Mouse (Mus musculus): Measurements from ENCODE around the gene Olfml2b.

Gene Olfml2b

GRCm38 (mm10) chr1:170691301-170691700 lies 47.0 kb downstream of the Olfml2b start:
- in situ Hi-C loops (cut with MseI, MboI) = no loop called here

- in situ Hi-C loops (cut with MseI, MboI) = no loop called here
Observed at GRCm38 (mm10) chr1:170694821-170695291, 50.5 kb downstream of the Olfml2b start.

GRCm38 (mm10) chr1:170695326-170695725 lies 51.0 kb downstream of the Olfml2b start:
- in situ Hi-C loops (cut with MseI, MboI) = no loop called here

GRCm38 (mm10) chr1:170696996-170697395 lies 52.7 kb downstream of the Olfml2b start:
- in situ Hi-C loops (cut with MseI, MboI) = no loop called here

- in situ Hi-C loops (cut with MseI, MboI) = no loop called here
Observed at GRCm38 (mm10) chr1:170697771-170698356, 53.5 kb downstream of the Olfml2b start.

GRCm38 (mm10) chr1:170698771-170699170 lies 54.4 kb downstream of the Olfml2b start:
- in situ Hi-C loops (cut with MseI, MboI) = no loop called here

- in situ Hi-C loops (cut with MseI, MboI) = no loop called here
Observed at GRCm38 (mm10) chr1:170699553-170699952, 55.2 kb downstream of the Olfml2b start.

- in situ Hi-C loops (cut with MseI, MboI) = no loop called here
Observed at GRCm38 (mm10) chr1:170700496-170701027, 56.2 kb downstream of the Olfml2b start.

- in situ Hi-C loops (cut with MseI, MboI) = no loop called here
Observed at GRCm38 (mm10) chr1:170701178-170701577, 56.8 kb downstream of the Olfml2b start.

- in situ Hi-C loops (cut with MseI, MboI) = no loop called here
Observed at GRCm38 (mm10) chr1:170701582-170701981, 57.2 kb downstream of the Olfml2b start.

- in situ Hi-C loops (cut with MseI, MboI) = no loop called here
Observed at GRCm38 (mm10) chr1:170702263-170702662, 57.9 kb downstream of the Olfml2b start.

- in situ Hi-C loops (cut with MseI, MboI) = no loop called here
Observed at GRCm38 (mm10) chr1:170702958-170703357, 58.6 kb downstream of the Olfml2b start.

GRCm38 (mm10) chr1:170704103-170704502 lies 59.8 kb downstream of the Olfml2b start:
- in situ Hi-C loops (cut with MseI, MboI) = no loop called here

GRCm38 (mm10) chr1:170704911-170705594 lies 60.7 kb downstream of the Olfml2b start:
- in situ Hi-C loops (cut with MseI, MboI) = no loop called here

- in situ Hi-C loops (cut with MseI, MboI) = no loop called here
Observed at GRCm38 (mm10) chr1:170706046-170706445, 61.7 kb downstream of the Olfml2b start.

GRCm38 (mm10) chr1:170709034-170709433 lies 64.7 kb downstream of the Olfml2b start:
- in situ Hi-C loops (cut with MseI, MboI) = no loop called here

GRCm38 (mm10) chr1:170709481-170709880 lies 65.1 kb downstream of the Olfml2b start:
- in situ Hi-C loops (cut with MseI, MboI) = no loop called here

- in situ Hi-C loops (cut with MseI, MboI) = no loop called here
Observed at GRCm38 (mm10) chr1:170709969-170710368, 65.6 kb downstream of the Olfml2b start.

- in situ Hi-C loops (cut with MseI, MboI) = no loop called here
Observed at GRCm38 (mm10) chr1:170711731-170712130, 67.4 kb downstream of the Olfml2b start.

GRCm38 (mm10) chr1:170717241-170717828 lies 73.0 kb downstream of the Olfml2b start:
- in situ Hi-C loops (cut with MseI, MboI) = no loop called here

GRCm38 (mm10) chr1:170718133-170718810 lies 73.9 kb downstream of the Olfml2b start:
- in situ Hi-C loops (cut with MseI, MboI) = no loop called here

- in situ Hi-C loops (cut with MseI, MboI) = no loop called here
Observed at GRCm38 (mm10) chr1:170721560-170721959, 77.2 kb downstream of the Olfml2b start.

Data from mouse trophoblast stem cell (cell line).